Mouse (Mus musculus): ENCODE results near the gene Gadd45b.

GRCm38 (mm10) chr10:80929299-80930226, at the start of gene Gadd45b:
- TF ChIP-seq CTCF (IDR thresholded peaks at IDR 0.05; ENCODE audit: low read depth) (no peak), EP300 (IDR thresholded peaks at IDR 0.05; ENCODE audit: low read depth) (no peak)
